Mouse (Mus musculus) embryonic fibroblast, embryonic 13.5 days (primary cell): Measurements from ENCODE around the gene Ano1.

Source experiments
- CTCF ChIP-seq: IDR thresholded peaks from 2 replicates; pipeline ENCODE4 v1.5.1; 2011; ENCODE audit warnings: mild to moderate bottlenecking, control low read depth, low read length, moderate library complexity, borderline replicate concordance; ENCODE audit not compliant: insufficient read depth
- POLR2A ChIP-seq: IDR thresholded peaks from 2 replicates; pipeline ENCODE4 v1.6.1; 2011; ENCODE audit warnings: low read depth, mild to moderate bottlenecking, control low read depth, low read length, moderate library complexity

GRCm38 (mm10) chr7:144717736-144718135 is 34.0 kb downstream of the Ano1 start:
- TF ChIP-seq CTCF (no peak), POLR2A (no peak)
